Mouse (Mus musculus) kidney, embryonic 14.5 days (tissue): ENCODE data around the gene Unc80. TPM values are rescaled to one million over a fixed set of nuclear protein-coding genes. Genes with fewer than 3 reads are reported as not detected.

Experiments
- ATAC-seq: fragments of 200-750 bp; cut with Nextera tagmentation; 2 replicates; pipeline ENCODE4 v1.8.0; 2017; ENCODE audit warnings: moderate number of reproducible peaks, mild to moderate bottlenecking, moderate TSS enrichment, moderate library complexity; ENCODE audit not compliant: low FRiP score, low TSS enrichment
- H3K27ac ChIP-seq: fragments of 300-500 bp; sonication (generic); 2 replicates; pipeline ENCODE4 v1.5.1; 2014; ENCODE audit warnings: low read depth, mild to moderate bottlenecking, low read length, moderate library complexity, mixed read lengths
- H3K27me3 ChIP-seq: fragments of 300-500 bp; sonication (generic); 2 replicates; pipeline ENCODE4 v1.6.1; 2014; ENCODE audit warnings: mild to moderate bottlenecking, low read length; ENCODE audit not compliant: control insufficient read depth, insufficient read depth
- H3K36me3 ChIP-seq: fragments of 300-500 bp; sonication (generic); 2 replicates; pipeline ENCODE4 v1.6.1; 2014; ENCODE audit warnings: low read length, mixed read lengths; ENCODE audit not compliant: control insufficient read depth, insufficient read depth
- H3K4me1 ChIP-seq: fragments of 300-500 bp; sonication (generic); 2 replicates; pipeline ENCODE4 v1.6.1; 2014; ENCODE audit warnings: low read length, mixed read lengths; ENCODE audit not compliant: control insufficient read depth, insufficient read depth
- H3K4me2 ChIP-seq: fragments of 300-500 bp; sonication (generic); replicated peaks from 2 replicates; pipeline ENCODE4 v1.6.1; 2014; ENCODE audit warnings: low read depth, mild to moderate bottlenecking, low read length
- H3K4me3 ChIP-seq: fragments of 300-500 bp; sonication (generic); 2 replicates; pipeline ENCODE4 v1.5.1; 2014; ENCODE audit warnings: mild to moderate bottlenecking, low read length
- H3K9ac ChIP-seq: fragments of 300-500 bp; sonication (generic); 2 replicates; pipeline ENCODE4 v1.6.1; 2014; ENCODE audit warnings: low read depth, mild to moderate bottlenecking, low read length, moderate library complexity
- H3K9me3 ChIP-seq: fragments of 300-500 bp; sonication (generic); 2 replicates; pipeline ENCODE4 v1.6.1; 2016; ENCODE audit warnings: low read length; ENCODE audit not compliant: control insufficient read depth
- WGBS: fragments of 180-500 bp; shearing (Covaris S2); extraction: QIAGEN DNeasy Blood & Tissue Kit; methylation state at CpG from one replicate; pipeline ENCODE4 v1.1.7; 2014; 5-methylcytosine and 5-hydroxymethylcytosine counted together
- polyA plus RNA-seq: library from polyadenylated mRNA; unstranded; fragments of >200 nt; fragmentation: Nextera tagmentation; extraction: Ambion mirVana; gene quantifications from 2 replicates; pipeline ENCODE4 v1.2.1, GENCODE M21; 2014

The Unc80 gene
- polyA plus RNA-seq, 1 experiment from 2014 or later = 0.01 TPM

DNA sequence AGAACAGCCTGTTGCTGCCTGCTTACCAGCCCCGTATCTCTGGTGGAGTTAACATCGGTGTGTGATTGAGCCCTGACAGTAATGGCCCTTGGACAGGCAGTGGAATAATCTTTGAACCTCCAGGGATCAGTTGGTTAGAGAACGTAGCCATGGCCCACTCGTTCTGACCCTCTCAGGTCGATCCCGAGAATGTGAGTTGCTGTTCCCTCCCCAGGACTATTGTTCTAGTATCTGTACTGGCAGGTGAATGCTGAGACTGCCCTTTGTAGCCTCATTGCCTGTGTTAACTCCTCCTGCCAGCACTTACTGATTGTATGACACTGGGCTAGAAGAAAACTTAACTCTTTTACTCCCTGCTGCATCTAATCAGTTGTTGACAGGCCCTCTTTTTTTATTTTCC, 236.4 kb downstream of the Unc80 start:
- Histone ChIP-seq H3K9me3 (no peaks in the 10 kb centered on the region), H3K4me2 (no peak overlapping the region), H3K36me3 (peaks cover 22% of the 10 kb centered on the region), H3K9ac (no peak overlapping the region), H3K4me3 (no peak overlapping the region), H3K4me1 (peaks cover 5% of the 10 kb centered on the region; the same call in 1 of the 2 replicates), H3K27me3 (no peaks in the 10 kb centered on the region), H3K27ac (no peak overlapping the region)
- WGBS = 45% methylated on average over 6 of the region's 6 CpGs
- no peak for ATAC-seq

DNA sequence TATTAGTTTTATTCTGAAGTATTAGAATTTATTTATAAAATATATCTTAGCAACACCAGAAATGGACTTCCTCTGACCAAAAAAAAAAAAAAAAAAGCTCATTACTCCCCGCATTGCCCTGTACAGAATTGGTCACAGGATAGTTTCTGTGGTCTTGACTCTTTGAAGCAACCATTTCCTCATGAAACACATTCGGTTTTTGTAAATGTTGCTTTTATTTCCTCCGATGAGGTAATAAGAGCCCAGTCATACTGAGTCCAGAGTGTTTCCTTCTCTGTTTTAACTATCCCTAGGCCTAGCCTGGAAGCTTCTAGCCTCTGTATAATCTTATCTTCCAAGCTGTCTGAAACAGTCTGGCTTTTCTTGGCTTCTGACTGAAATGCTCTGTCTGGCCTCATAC, 244.7 kb downstream of the Unc80 start:
- WGBS = 96% methylated on average over 3 of the region's 3 CpGs
- Histone ChIP-seq H3K9ac (no peak overlapping the region), H3K36me3 (peaks cover 48% of the 10 kb centered on the region), H3K27ac (no peak overlapping the region), H3K27me3 (no peaks in the 10 kb centered on the region), H3K9me3 (no peaks in the 10 kb centered on the region), H3K4me2 (no peak overlapping the region), H3K4me1 (no peaks in the 10 kb centered on the region), H3K4me3 (no peak overlapping the region)
- no peak for ATAC-seq

DNA sequence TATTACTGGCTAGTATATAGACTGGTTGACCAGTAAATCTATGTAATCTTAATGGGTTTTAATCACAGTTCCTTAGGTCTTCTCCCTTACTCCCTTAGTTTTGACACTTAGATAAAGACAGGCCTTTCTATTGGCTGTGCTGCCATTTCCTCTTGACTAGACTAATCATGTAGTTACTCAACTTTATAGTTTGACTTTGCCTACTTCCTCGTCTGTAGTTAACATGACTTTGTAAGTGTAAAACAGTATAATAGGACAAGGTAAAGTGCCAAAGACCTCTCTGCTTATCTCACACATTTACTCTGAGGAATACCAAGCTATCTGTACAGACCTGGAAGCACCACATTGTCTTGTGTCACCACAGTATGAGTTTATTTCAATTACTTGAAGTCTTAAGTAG, 262.4 kb downstream of the Unc80 start:
- H3K36me3 ChIP-seq = peaks cover 16% of the 10 kb centered on the region; the same call in 1 of the 2 replicates
- H3K9ac ChIP-seq = no peak overlapping the region
- H3K4me2 ChIP-seq = no peak overlapping the region
- no peaks in the 10 kb centered on the region for H3K4me1 ChIP-seq
- 72% methylated on average over 1 of the region's 1 CpGs for WGBS
- ATAC-seq = no peak
- no peak overlapping the region for H3K4me3 ChIP-seq
- H3K27me3 ChIP-seq = no peaks in the 10 kb centered on the region
- no peak overlapping the region for H3K27ac ChIP-seq
- no peaks in the 10 kb centered on the region for H3K9me3 ChIP-seq

Other genes starting within 250 kb of the Unc80 start
- gene Rpe, start 232.5 kb downstream of the Unc80 start, polyA plus RNA-seq = 40.7 and 49.3 TPM in 2 replicates